Mouse (Mus musculus) layer of hippocampus, postnatal 25 days (tissue): Measurements from ENCODE around the gene Ulk3. TPM values are rescaled to one million over a fixed set of nuclear protein-coding genes. Genes with fewer than 3 reads are reported as not detected.

ENCODE experiments used
- DNase-seq, 2 experiments: peaks; one replicate each; pipeline ENCODE4 v3.0.0; 2022; ENCODE audit warnings: mixed read lengths in 2 of 2, low spot score in 1 of 2; ENCODE audit errors: extremely low spot score in 1 of 2
- total RNA-seq, 2 experiments: library from RNA; stranded (reverse); gene quantifications; 2 replicates each; pipeline ENCODE4 v1.2.3; 2021

Gene Ulk3
- total RNA-seq, 2 experiments from 2014 or later, result 18.4 to 31.8 TPM

DNA sequence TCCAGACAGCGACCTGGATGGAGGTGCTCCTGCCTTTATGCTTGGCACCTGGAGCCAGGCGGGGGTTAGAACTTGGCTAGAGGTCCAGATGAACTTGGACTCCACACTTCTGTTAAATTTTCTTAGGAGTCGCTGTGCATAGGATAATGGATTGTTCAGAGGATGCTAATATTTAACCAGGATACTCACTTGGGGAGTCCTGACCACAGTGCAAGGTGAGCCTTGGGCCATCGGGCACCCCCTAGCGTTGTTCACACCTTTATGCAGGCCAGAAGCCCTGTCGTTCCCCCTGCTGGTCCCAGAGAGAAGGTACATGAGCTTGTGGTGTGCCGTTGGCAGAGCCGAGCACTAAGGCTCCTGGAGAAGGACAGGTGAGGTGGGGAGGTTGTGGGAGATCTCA, 22.4 kb upstream of the Ulk3 start:
- DNase-seq, result no peak

DNA sequence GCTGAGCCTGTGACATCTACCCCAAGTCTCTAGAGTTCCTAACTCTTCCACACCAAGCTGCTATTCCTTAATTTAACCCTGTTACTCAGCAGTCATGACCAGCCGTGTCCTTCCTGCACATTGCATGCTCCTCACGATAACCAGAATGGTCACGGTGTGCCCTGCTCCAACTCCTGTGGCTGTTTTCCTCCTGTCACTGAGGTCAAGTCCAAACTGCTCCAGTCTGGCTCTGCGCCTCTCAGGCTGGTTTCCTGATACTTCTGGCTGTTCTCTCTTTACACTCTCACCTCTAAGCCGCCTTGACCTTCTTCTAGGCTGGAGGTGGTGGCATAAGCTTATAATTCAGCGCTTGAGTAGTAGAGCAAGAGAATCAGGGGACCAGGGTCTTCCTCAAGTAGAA, 20.8 kb upstream of the Ulk3 start:
- no peak for DNase-seq

DNA sequence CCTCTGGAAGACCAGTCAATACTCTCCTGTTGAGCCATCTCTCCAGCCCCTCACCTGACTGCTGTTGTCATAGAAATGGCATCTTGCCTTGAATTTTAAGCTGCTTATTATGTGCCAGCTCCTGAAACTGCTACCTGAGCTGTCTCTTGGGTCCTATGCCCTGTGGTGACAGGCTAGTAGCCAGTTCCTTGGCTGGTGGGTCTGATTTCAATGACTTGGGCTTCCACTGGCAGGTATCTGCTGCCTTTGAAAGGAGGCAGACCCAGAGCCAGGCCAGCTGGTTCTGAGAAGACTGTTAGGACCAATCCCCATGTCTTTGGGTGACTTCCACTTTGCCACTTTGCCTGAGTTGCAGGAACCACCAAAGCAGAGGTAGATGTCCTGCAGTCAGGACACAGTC, 14.9 kb upstream of the Ulk3 start:
- DNase-seq, result no peak

DNA sequence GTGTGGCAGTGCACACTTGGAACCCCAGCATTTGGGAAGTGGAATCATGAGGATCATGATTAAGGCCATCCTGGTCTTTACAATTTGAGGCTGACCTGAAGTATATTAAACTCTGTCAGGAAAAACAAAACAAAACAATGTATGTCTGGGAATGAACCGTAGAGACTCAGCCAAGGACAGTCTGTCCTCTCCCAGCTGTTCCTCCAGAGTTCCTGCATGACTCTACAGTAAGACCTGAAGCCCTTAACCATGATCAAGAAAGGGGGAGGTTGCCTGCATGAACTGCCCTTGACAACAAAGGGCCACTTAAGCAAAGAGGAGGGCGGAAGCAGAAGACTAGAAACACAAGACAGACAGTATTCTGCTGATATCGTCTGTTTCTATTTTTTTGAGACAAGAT, 13.7 kb upstream of the Ulk3 start:
- DNase-seq, result no peak

DNA sequence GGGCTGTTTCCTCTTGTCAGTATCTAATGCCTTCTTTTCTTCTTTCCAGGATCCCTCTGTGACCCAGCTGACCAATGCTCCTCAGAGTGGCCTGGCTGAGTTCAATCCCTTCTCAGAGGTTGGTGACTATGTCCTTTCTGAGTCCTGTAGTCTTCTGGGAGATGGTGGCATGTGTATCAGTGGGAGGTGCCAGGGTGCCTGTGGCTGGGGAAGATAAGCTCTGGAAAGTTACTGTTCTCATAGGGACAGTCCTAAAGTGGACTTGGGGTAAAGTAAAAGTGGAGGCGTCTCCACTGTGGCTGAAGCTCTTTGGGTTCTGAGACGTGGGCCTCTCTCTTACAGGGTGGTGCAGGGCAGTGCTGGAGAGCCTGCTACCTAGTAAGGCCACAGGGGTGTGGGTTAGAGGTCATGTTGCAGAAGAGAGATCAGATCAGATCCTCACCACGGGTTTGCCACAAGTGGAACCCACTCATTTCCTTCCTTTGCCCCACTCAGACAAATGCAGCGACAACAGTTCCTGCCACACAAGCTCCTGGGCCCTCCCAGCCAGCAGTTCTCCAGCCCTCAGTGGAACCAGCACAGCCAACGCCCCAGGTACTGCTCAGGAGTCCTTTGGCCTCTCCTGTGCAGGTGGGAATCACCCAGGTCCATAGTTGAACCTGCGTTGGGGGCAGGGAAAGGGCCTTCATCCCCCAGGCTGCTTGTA, 12.0 kb upstream of the Ulk3 start:
- no peak for DNase-seq

DNA sequence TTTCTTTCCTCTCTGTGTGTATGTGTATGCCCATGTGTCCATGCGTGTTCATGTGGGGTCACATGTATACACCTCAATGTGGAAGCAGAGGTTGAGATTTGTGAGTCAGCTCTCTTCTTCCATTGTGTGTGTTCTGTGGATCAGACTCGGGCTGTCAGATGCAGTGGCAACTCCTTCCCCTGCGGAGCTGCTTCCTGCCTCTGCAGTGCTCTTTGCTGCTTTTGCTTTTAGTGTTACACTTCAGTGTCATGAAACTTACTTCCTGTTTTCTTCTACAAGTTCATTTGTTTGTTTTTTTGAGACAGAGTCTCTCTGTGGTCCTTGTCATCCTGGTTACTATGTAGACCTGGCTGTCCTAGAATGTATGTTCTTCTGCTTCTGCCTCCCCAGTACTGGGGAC, 4.3 kb upstream of the Ulk3 start:
- no peak for DNase-seq

DNA sequence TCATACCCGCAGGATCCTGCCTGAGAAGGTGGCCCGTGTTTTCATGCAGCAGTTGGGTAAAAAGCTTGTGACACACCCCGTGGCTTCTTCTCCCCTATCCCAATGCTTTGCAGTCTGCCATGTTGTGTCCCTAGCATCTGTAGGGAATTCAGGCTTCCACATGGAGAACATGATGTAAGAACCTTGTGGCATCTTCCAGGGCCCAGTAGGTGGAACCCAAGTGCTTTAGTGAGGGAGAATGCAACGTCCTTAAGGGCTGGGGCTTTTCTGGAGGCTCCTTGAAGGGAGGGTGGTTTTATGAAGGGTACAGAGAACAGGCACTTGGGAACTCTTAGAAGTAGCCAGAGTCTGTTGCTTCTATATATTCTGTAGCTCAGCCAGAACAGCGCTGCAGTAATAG, 1.5 kb downstream of the Ulk3 start:
- no peak for DNase-seq

DNA sequence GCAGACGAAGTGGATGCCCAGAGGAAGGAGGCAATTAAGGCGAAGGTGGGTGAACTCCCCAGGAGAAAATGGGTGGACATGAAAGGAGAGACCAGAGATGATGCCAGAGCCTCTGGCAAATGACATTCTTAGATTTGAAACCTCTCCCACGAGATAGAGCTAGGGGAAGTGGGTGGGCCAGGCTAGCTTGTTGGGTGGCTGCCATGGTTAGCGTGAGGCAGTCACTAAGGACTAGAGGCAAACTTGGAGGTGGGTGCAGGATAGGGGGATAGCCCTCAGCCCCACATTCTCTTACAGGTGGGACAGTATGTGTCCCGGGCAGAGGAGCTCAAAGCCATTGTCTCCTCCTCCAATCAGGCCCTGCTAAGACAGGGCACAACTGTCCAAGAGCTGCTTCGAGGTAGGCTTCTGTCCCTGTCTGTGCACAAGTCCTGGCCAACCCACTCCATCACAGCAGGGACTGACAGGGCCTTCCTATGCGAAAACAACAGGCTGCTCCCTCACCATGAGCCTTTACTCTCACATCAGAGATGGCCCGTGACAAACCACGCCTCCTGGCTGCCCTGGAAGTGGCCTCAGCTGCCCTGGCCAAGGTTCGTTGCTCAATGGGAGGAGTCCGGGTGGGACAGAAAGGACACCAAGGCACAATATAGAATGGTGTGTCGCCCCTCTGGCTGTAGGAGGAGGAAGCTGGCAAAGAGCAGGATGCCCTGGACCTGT, 4.4 kb downstream of the Ulk3 start:
- DNase-seq, result no peak

DNA sequence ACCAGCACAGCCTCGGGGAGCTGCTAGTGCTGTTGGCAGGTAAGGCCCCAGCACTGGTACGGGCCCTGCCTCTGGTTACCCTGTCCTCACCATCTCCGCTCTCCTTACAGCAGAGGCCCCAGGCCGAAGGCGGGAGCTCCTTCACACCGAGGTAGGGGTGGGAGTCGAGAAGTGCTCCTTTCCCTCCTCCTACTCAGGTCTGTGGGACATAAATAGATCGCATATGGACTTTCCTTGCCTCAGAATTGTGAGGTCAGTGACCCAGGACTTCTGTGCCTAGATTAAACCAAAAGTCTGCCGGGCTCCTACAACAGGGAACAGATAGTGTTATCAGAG, 4.9 kb downstream of the Ulk3 start:
- no peak for DNase-seq

DNA sequence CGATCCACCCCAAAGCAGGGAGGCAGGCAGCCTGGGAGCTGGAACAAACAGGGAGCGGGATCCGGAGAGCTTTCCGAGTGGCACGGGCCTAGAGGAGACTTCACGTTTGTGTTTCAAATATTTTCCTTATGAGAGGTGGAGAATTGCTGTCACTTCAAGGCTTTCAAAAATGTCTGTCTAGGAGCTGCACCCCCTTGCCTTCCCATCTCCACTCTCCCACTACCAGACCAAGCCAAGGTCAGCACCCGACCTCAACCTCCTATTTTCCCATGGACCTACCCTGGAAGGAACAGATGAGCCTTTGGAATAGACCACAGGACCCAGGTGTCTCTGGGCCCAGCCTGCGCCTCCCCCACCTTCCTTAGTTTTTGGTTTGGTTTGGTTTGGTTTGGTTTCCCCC, 8.0 kb downstream of the Ulk3 start:
- no peak for DNase-seq

DNA sequence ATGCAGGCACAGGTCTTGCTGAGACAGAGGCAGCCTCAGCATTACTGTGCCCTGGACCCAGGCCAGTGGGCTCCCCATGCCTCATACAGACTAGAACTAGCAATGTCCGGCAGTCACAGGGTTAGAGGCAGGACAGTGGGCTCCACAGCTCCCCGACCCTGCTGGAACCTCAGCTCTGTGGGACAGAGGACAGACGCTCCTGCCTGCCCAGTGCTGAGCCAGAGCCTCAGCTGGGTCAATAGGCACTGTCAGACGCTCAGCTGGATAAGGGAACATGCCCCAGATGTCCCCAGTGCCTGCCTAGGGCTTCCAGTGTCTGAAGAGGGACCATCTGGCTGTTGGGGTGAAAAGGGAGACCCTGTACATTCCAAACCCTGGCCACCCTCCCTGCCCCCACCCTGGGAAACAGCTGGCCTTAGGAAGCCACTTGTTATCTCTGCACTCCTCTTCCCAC, 8.7 kb downstream of the Ulk3 start:
- DNase-seq, result no peak

DNA sequence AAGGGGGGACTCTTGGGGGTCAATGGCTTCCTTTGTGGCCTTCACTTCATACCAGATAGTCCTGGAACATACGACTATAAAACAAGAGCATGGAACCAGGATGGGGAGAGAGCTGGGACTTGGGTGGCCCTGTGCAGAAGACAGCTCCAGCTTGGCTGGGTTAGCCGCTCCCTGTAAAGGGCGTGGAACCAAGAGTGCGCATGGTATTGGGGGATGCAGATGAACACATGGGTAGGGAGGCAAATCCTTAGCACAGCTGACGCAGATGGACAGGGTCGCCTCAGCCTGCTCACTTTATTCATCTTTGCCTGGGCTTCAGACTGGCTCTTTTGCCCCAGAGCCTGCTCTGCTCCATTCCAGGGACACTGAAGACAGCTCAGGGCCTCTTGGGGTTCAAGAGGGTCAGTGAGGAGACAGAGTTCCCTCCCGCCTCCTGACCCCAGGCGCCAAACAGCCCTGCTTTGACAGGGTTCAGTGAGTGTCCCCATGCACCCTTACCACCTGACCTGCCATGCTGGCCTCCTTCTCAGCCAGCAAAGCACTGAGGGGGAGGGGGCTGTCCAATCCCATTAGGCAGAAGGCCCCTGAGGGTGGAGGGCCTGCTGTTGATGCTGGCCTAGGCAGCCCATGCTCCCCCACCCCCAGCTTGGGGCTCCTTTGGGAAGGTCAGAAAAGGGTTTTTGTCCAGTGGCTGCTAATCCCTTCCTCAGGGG, 9.8 kb downstream of the Ulk3 start:
- DNase-seq, result no peak

DNA sequence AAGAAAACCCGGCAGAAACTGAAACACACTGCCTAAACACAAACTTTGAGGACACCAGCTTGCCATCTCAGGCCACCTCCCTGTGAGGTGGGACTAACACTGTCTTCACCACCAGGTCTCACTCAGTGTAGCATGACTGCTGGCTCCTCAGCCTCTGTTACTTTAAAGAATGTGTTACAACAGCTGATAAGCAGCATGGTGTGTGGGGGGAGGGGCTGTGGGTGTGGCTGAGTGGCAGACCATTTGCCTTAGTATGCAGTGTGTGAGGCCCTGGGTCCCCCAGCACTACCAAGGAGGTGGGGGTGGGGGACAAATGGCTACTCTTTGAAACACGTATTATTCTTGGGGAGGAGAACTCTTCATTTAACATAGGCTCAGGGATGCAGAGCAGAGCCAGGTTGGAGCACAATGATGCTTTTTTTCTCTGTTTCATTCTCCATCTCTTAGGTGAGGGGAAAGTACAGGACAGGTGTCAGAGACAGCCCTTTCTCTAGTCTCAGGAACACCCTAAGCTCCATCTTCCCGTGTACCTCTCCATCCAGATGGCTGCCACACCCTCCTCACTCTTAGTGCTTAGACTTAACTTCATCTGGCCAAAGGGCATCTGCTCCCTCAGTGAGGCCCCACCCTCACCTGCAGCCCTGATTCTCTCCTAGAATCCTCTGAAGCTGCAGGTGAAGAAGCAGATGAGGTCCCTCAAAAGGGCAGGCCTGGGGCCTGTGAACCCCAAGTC, 11.5 kb downstream of the Ulk3 start:
- no peak for DNase-seq

DNA sequence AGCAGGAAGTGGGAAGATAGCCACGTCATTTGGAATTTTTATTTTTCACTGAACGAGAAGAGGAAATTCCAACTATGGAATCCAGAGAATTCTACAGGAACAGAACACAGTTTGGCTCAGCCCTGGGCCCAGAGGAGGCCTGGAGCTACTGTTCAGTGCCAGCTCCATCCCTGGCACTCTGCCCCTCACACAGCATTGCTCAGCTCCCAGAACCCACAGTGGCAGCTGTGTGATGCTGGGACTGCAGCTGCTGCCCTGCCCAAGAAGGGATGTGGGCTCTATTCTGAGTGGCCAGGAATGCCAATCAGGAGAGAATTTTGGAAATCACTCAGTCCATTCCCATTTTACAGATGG, 12.1 kb downstream of the Ulk3 start:
- peak in 1 of 2 experiments; percentile 55 for DNase-seq

DNA sequence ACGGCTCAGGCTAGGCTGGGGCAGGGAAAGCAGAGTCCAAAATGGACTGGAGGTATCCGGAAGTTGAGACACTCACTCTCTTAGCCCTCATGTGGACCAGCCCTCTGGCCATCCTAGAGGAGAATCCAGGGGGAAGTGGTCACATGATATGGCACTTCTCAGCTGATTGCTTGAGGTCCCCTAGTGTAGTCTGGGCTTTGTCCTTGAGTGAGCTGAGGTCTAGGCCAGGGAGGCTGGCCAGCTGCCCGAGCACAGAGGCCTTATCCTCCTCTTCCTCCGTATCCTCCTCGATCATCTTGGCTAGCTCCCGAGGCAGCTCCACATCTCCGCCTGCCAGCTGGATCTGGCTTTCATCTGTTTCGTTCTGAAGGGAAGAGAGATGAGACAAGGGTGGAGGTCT, 12.8 kb downstream of the Ulk3 start:
- no peak for DNase-seq

DNA sequence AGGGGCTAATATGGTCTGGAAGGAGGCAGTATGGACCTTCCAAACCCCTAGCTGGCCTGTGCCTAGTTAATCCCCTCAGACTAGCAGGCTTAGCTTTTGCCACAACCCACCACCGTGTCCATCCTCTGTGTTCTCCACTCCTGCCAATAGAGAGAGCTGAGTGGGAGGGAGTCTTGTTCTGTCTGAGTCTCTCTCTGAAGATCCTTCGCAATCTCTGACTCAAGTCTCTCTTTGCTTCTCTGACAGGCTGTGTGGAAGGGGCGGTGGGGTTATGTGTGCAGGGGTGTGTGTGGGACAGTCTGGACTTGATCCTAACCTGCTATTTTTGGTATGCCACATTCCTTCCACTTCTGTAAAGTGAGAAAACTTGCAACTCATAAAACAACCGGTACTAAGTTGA, 15.6 kb downstream of the Ulk3 start:
- DNase-seq, result no peak

DNA sequence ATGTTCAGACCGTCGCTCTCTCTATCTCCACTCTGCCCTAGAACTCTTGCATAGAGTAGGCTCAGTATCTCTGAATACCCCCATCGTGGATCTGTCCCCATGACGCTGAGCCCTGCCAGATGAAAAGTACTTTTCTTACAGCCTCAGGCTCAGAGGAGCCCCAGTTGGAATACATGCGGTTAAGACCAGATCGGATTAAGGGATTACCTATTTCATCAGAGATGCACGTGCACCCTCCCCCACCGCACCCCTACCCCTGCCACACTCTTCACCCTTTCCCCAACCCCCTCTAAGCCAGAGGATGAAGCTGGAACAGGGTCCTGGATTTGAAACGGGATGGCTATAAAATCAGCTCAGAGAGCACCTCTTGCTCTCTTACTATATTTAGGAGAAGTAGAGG, 16.3 kb downstream of the Ulk3 start:
- DNase-seq, result no peak

DNA sequence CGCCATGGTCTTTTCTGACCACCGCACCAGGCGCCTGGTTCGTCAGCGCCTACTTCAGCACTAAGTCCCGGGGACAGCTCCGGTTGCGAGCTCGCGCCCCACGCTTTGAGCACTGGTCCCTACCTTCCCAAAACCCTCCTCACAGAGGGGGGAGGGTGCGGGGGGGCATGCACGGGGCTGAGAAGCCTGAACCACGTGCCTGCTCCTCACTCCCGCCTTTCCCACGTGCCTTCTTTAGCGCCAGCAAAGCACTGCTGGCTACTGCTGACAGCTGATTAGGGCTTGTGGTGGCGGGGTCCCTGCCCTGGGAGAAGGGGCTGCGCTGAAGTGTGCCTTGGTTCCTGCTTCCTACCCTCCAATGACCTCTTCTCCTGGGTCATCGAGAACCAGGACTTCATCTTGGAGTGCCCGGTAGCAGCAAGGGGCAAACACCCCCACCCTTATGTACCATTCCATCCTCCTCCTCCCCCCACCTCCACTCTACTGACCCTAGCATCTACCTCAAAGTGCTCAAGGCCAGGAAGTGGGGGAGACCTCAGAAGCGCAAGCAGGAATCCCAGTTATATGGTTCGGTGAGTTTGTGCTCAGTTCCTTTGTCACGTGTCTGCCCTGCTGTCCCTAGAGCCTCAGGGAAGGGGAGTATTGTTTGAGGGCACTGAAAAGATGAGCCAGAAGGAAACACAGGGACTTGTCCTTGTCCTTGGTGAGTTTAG, 17.0 kb downstream of the Ulk3 start, which contains the start of gene Cplx3:
Gene Cplx3, minus strand, starts transcription at position 143 of the 713 bp plus-strand sequence.
- no peak for DNase-seq

DNA sequence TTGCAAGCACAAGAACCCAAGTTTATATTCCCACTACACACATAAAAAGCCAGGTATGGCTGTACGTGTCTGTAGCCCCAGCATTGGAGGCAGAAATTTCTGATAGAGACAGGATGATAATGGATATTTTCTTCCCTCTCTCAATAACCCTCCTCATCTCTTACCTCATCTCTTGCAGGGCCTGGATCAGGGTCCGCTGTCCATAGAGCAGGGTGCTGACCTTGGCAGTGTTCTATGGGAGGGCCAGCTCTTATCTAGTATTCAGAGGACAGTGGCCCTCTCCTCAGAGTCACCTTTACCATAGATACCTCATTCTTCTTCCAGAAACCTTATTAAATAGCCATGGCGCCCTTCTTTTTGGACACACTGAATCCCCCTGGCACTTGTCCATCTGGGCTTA, 20.6 kb downstream of the Ulk3 start:
- DNase-seq, result no peak

DNA sequence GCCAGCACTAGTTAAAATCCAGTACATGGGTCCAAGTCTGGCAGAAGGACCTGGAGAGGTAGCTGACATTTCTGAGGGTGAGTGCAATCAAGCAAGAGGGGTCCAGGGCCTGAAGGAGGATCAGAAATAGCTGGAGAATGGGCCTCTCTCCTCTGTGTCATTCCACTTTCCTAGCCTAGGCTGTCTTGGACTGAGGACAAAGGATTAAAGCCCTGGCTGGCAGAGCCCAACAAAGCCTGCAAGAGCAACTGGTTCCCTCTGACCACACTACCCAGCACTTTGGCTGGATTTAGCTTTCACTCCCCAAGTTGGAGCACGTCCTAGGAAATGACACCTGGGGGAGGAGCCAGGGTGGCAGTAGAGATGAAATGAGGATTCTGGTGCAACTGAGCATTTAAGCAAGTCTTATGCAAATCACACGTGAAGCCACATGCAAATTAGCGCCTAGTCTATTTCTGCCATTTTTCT, 21.1 kb downstream of the Ulk3 start:
- no peak for DNase-seq
